12 mouse cellular contexts compared by ENCODE assay signal in genomic region chrX:57120768-57121167, GRCm38 (mm10). TPM values are rescaled to one million over a fixed set of nuclear protein-coding genes. Genes with fewer than 3 reads are reported as not detected.
DNase-seq lines count a peak whose midpoint lies in the region; ATAC-seq and TF ChIP-seq lines count a peak whose summit lies in the region.
"Had no signal": no experiment of that assay in that cellular context is flagged by ENCODE, and none has a peak within 500 bp of the region (broad histone marks: within the 10 kb centered on the region; RNA-seq: fewer than 3 reads in every experiment).

No protein-coding gene starts in this region.

- H3K4me1 ChIP-seq in intestine, embryonic 14.5 days (replicated peaks; ENCODE audit: control insufficient read depth, insufficient read depth, low read length) = no peaks in the 10 kb centered on the region
- no peaks in the 10 kb centered on the region for H3K4me1 ChIP-seq in intestine, embryonic 16.5 days (ENCODE audit: control insufficient read depth, insufficient read depth, low read length)
- H3K4me1 ChIP-seq: heart, embryonic 13.5 days had no signal

- peak; percentile 32 for TF ChIP-seq CTCF in Patski (IDR thresholded peaks at IDR 0.05)

- POLR2A ChIA-PET in Patski (lab: Charles Lee) = no interaction called here

- H3K4me3 ChIP-seq in intestine, embryonic 14.5 days (ENCODE audit: low read depth, low read length) = no peak overlapping the region
- no peak overlapping the region for H3K4me3 ChIP-seq in intestine, embryonic 16.5 days (ENCODE audit: low read length)
- H3K4me3 ChIP-seq: heart, embryonic 13.5 days had no signal

- CTCF ChIA-PET in Patski (lab: Charles Lee) = no interaction called here

- no peaks in the 10 kb centered on the region for H3K27me3 ChIP-seq in intestine, embryonic 14.5 days (replicated peaks; ENCODE audit: control insufficient read depth, insufficient read depth, low read length)
- no peaks in the 10 kb centered on the region for H3K27me3 ChIP-seq in intestine, embryonic 16.5 days (replicated peaks; ENCODE audit: control insufficient read depth, insufficient read depth, low read length)
- H3K27me3 ChIP-seq in Patski = peaks cover 13% of the 10 kb centered on the region
- H3K27me3 ChIP-seq: heart, embryonic 13.5 days had no signal

- no peaks in the 10 kb centered on the region for H3K36me3 ChIP-seq in intestine, embryonic 14.5 days (ENCODE audit: control insufficient read depth, insufficient read depth, low read length)
- no peaks in the 10 kb centered on the region for H3K36me3 ChIP-seq in intestine, embryonic 16.5 days (ENCODE audit: control insufficient read depth, insufficient read depth, low read length)
- H3K36me3 ChIP-seq: heart, embryonic 13.5 days had no signal

- peak; percentile 50 for DNase-seq in intestine, embryonic 14.5 days (ENCODE audit: low spot score)
- DNase-seq in retina, postnatal 1 day = peak; percentile 2
- DNase-seq in retina, embryonic 14.5 days (ENCODE audit: low spot score) = no peak
- DNase-seq in Patski (ENCODE audit: low read depth, low spot score) = no peak
- peak; percentile 27 for DNase-seq in induced T-regulatory cell, adult 2 months (ENCODE audit: low read depth)
- DNase-seq in layer of hippocampus, postnatal 36 days = no peak
- DNase-seq: lung, postnatal 4 days had no signal

- in situ Hi-C loops in Patski (cut with MboI; ENCODE audit: low pct_unique_long_range_greater_than_20kb) = no loop called here

- ATAC-seq in intestine, embryonic 14.5 days (replicated peaks; ENCODE audit: low FRiP score, low TSS enrichment, low read depth) = no peak
- no peak for ATAC-seq in intestine, embryonic 16.5 days
- ATAC-seq in Patski = no peak

- H3K9me3 ChIP-seq in intestine, embryonic 14.5 days (ENCODE audit: control insufficient read depth, low read length) = no peaks in the 10 kb centered on the region
- H3K9me3 ChIP-seq in intestine, embryonic 16.5 days (ENCODE audit: control insufficient read depth, low read length) = no peaks in the 10 kb centered on the region
- H3K9me3 ChIP-seq: heart, embryonic 13.5 days had no signal

- no peak overlapping the region for H3K9ac ChIP-seq in intestine, embryonic 14.5 days (ENCODE audit: low read length)
- no peak overlapping the region for H3K9ac ChIP-seq in intestine, embryonic 16.5 days (ENCODE audit: low read depth, low read length)
- H3K9ac ChIP-seq: heart, embryonic 13.5 days had no signal

- no peak overlapping the region for H3K4me2 ChIP-seq in intestine, embryonic 14.5 days (ENCODE audit: low read length)
- H3K4me2 ChIP-seq in intestine, embryonic 16.5 days (ENCODE audit: low read depth, low read length) = no peak overlapping the region
- H3K4me2 ChIP-seq: heart, embryonic 13.5 days had no signal

- H3K27ac ChIP-seq in intestine, embryonic 14.5 days (ENCODE audit: low read depth) = no peak overlapping the region
- H3K27ac ChIP-seq in intestine, embryonic 16.5 days (ENCODE audit: low read length) = no peak overlapping the region
- H3K27ac ChIP-seq: heart, embryonic 13.5 days had no signal

- 76% methylated on average over 1 of the region's 1 CpGs for WGBS in intestine, embryonic 14.5 days
- WGBS in intestine, embryonic 16.5 days = 85% methylated on average over 1 of the region's 1 CpGs

RNA-seq across cellular contexts. Expression of gene Vgll1, which starts 32.9 kb away (rescaled TPM):
- not detected in 2 replicates for polyA plus RNA-seq in intestine, embryonic 14.5 days (2014; fragmentation: Nextera tagmentation; extraction: Ambion mirVana)
- polyA plus RNA-seq in intestine, embryonic 16.5 days (2015; fragmentation: Nextera tagmentation; extraction: Ambion mirVana) = not detected in 2 replicates
- polyA plus RNA-seq in Patski (2021) = not detected
- total RNA-seq in layer of hippocampus, postnatal 36 days (2021) = not detected
- total RNA-seq: gastrocnemius, adult 8-10 months; layer of hippocampus, postnatal 10 days; neutrophil, adult 5-6 weeks had no signal
- polyA plus RNA-seq: heart, embryonic 13.5 days had no signal

Comparison
In these comparisons a context has a peak if more than half of its experiments do, and no peak if none do; other contexts are left out.
1. DNase-seq: peak in intestine, embryonic 14.5 days (single experiment), retina, postnatal 1 day (single experiment) and induced T-regulatory cell, adult 2 months (single experiment); none in retina, embryonic 14.5 days (single experiment), Patski (single experiment) and layer of hippocampus, postnatal 36 days (0 of 2).